Mouse (Mus musculus) heart, adult 8-10 months (tissue): Measurements from ENCODE around the gene Lin7c. TPM values are rescaled to one million over a fixed set of nuclear protein-coding genes. Genes with fewer than 3 reads are reported as not detected.
A peak's percentile ranks its signal among the peaks of the same experiment; 100 is the strongest.

ENCODE experiments used
- DNase-seq: peaks from one replicate; pipeline ENCODE4 v3.0.0; 2022; ENCODE audit warnings: low spot score
- total RNA-seq, 4 experiments: library from RNA; stranded (reverse); gene quantifications; 2 replicates each; pipeline ENCODE4 v1.2.4; 2022

The Lin7c gene
- total RNA-seq, 4 experiments from 2014 or later = 41.5 to 45.6 (median 43.7) TPM

DNA sequence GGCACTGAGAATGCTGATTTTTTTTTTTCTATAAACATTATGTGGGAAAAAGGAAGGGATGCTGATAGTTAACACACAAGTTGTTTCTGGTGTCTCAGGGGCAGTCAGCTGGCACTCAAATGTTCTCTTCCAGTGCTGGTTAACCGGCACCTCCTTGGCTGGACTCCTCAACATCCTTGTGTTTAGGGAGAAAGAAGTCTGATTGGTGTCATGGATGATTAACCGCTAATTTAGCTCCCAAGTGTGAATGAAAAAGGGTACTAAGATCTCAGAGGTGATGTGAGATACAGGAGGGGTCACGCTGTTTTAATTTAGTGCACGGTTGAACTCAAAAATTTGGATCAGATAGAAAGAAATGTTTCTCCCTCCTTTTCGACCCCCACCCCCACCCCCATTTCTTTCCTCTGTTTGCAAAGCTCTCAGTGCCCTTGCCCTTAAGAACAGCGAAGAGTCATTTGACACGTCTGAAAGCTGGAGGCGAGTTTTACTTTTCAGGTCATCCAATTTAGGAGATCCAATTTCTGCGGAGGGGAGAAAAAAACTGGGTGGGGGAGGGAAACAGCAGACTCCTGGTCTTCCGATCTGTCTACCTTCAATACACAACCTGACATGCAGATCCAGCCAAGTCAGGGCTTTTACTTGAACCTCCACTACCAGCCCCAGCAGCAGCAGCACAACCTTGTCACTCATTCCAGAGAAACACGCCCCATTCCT is 26.3 kb downstream of the Lin7c start:
- no peak for DNase-seq

DNA sequence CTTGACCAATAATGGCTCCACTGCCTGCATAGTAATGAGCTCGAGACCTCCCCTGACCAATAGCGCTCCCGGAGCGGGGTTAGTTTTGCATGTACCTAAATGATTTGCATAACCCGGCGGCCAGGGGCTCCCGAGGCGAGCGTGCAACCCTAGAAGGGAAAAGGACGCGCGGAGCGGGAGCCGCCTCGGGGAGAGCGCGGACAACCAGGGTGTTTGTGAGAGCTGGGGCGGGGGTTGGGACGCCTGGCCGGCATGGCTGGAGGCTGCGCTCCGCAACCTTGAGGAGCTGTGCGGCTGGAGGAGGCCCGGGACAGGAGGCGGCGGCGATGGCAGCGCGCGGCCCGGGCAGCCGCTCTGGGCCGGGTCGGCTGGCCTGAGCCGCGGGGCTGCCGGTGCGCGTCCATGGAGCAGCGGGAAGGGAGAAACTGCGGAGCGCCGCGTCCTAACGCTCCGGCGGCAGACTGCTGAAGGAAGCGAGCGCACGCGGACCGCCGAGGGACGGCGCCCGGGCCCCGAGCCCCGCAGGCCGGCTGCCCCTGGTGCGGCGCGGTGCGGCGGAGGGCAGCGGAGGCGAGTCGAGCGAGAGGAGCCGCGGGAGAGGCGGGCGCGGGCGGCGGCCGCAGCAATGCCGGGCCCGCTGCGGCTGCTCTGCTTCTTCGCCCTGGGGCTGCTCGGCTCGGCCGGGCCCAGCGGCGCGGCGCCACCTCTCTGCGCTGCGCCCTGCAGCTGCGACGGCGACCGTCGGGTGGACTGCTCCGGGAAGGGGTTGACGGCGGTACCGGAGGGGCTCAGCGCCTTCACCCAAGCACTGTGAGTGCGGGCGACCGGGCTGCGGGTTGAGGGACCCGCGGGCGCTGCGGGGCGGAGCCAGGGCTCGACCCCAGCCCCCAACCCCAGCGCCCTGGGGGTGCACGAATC is 27.1 kb downstream of the Lin7c start, which contains the start of gene Lgr4:
TSS of gene Lgr4 (plus strand) at position 152 of the 918 bp plus-strand sequence.
- peak; percentile 97 for DNase-seq

DNA sequence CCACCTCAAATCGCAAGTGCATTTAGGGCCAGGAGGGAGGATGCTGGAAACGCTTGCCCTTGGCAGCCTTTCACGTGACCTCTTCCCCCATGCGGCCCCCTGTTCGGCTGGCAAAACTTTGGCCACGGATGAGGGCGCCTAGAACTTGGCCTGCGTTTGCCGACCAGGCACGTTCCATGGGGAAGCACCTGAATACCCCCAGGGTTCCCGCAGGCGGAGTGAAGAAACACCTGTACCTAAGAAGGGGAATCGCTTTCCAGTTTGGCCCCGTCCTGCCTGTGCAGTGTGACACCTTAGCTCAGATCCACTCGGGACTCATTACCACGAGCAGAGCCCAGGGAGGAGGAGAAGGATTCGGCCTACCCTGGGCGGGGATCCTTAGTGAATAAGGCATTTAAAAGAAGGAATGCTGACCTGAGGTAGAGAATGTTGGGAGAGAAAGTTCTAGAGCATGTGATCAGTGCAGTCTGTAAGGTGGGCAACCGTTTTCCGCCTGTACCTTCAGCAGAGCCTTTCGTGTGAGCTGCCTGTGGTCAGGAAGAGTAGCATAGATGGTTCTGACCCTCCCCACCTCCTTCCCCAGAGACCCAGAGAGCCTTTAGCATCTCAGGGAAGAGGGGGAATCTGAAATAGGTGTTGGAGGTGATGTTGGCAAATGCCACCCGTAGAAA is 28.1 kb downstream of the Lin7c start:
- DNase-seq = no peak

DNA sequence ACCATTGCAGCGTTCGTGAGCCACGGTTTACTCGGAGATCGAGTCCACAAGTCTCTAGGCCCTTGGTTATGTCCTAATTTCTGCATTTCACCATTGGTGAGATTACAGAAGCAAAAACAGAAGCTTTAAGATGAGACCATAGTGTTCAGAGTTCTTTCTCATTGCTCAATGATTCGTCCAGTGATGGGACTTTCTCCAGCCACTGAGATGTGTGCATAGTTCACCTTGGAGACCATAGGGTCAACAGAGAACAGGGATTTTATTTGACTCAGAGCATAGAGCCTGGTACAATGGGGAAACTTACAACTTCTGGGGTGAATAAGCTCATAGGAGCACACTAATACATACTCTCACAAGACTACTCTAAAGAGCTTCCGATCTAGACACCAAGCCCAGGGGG is 29.8 kb downstream of the Lin7c start:
- DNase-seq = no peak

DNA sequence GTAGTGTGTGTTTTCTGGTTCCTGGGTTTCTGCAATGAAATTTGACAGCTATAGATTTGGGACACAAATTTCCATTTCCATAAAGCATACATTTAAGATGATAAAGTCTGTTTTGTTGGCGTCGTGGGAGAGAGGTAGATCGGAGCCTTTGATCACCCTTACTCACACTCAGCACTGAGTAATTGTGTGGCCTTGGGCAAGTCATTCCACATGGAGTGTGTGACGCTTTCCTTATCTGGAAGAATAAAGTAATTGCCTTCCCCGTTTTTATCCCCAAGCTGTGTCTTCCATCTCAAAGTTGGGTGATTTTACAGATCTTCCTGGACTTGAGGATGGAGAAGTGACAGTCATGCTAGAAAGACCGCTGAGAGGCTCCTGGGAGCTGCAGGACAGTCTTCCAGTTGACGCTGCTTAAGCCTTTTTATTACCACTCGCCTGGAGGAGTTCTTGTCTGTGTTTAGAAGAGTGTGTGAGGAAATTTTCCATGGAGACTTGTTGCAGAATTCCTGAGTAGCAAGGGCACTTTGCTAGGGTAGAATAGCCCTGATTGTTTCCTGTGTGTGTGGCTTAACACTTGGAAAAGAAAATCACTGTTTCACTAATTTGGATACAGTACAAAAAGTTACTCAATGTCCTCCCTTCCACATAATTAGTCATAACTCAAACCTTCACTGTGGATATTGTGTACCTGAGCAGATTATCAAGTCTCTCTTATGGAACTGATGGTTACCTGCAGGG is 30.8 kb downstream of the Lin7c start:
- DNase-seq = no peak

DNA sequence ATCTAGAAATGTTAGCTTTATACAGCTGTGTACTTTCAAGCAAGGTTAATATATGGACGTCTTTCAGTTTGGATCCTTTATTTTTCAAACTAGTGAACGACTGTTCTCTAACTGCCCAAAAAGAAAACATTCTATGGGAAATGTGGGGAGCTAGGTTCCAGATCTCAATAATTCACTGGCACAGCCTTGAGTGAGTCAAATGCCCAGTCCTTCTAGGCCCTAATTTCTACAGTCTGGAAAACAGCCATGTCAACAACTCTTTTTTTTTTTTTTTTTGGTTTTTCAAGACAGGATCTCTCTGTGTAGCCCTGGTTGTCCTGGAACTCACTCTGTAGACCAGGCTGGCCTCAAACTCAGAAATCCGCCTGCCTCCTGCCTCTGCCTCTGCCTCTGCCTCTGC is 31.7 kb downstream of the Lin7c start:
- no peak for DNase-seq

DNA sequence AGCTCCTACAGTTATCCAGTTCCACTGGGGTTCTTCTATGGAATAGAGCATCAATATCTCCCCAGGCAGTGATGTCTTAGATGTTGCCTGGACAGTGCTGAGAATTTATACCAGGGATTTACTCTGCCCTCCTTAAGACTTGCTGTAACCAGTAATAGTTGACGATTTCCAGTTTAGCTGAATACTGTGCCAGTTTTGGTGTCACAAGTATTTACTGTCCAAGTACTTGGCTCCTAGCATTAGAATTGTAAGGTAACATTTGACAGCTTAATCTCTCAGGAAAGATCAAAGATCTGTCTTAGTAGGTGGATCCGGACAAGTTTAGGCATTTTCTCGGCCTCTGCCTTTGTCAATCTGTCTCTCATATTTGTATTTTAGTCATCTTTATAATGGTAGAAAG is 32.4 kb downstream of the Lin7c start:
- no peak for DNase-seq

DNA sequence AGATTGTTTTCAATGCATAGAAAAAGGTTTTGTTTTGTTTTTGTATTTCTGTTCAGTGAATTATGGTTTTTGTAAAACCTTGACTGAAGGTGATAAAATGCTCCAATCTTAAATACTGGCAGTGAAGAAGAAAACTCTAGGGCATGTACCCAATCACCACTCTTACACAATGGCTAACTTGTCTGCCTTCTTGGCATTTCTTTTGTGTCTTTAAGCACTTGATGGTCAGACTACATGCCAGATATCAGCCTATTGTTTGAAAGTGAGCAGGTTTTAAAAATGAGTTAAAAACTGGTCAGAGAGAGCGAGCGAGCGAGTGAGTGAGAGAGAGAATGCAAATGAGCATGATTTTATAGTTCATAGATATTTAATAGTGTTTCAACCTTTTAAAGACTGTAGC is 33.3 kb downstream of the Lin7c start:
- no peak for DNase-seq

DNA sequence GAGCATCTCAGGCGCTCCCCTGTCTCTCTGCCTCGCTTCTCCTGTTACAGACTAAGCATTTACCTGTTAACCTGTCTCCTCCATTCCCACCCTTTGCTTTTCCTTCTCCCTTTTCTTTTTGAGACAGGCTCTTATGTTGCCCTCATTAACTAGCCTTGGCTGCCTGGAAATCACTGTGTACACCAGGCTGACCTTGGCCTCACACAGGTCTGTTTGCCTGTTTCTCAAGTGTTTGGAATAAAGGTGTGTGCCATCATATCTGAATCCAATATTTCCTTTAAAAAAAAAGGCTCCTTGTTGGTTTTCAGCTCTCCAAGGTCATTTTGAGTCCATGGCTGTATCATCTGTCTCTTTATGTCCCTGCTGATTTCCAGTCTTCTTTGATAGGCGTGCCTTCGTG is 36.3 kb downstream of the Lin7c start:
- no peak for DNase-seq

DNA sequence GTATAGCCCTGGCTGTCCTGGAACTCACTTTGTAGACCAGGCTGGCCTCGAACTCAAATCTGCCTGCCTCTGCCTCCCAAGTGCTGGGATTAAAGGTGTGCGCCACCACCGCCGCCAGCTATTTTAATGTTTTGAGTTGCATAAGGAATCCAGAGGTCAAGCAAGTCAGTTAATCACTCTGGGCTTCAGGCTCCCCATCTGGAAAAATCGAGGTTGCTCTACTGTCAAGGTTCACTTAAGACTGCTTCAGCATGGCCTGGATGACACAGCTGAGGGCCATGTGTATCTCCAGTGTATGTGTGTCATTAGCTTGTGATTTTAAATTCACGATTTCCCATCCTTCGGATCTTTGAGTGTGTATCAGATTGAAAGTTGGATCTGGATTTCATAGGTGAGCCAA is 36.8 kb downstream of the Lin7c start:
- no peak for DNase-seq

DNA sequence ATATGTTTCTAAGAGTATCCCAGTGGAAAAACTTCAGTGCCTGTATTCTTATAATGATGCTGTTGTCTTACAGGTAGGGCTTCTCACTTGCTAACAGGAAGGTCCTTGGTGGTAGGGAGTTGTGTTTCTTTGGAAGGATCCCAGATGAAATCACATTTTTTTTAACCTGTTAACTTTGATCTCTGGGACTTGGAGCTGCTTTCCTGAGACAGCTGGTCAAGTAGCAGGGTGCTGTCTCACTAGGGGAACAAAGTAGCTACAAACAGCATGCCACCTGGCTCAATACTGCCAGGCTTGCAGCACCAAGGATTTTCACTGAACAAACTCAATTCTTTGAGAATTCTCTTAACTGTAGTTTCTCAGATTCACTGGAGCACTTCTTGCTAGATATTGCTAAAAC is 37.2 kb downstream of the Lin7c start:
- DNase-seq = no peak

DNA sequence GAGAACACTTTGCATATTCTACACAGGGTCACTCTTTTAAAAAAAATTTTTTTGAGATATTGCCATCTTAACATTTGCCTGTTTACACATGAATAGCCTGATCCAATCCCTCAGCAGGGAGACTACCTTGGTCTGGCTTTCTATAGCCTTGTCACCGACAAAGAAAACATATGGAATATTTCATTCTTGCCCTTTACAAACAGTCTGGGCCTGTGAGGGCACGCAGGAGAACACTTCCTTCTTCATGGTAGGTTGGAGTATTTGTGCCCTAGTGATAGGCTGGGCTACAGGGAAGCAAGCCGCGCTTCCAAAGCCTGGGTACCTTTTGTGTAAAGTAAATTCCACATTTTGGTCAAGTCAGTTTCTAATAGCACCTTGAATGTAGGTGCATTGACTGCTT is 38.1 kb downstream of the Lin7c start:
- DNase-seq = no peak

DNA sequence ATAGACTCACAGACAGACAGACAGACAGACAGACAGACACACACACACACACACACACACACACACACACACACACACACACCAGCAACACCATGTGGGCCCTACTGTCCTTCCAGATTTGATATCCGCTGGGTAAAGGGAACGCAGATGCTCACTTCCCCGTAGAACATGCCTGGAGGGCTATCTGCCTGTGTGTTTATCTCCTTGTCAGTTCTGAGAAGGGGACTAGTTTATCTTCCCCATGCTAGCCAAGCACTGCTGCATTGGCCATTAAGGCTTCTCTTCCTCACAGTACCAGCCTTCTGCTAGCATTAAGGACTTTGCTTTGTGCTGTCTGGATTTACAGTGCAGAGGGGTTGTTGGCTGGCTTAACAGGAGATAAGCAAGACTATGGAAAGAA is 38.6 kb downstream of the Lin7c start:
- DNase-seq = no peak

DNA sequence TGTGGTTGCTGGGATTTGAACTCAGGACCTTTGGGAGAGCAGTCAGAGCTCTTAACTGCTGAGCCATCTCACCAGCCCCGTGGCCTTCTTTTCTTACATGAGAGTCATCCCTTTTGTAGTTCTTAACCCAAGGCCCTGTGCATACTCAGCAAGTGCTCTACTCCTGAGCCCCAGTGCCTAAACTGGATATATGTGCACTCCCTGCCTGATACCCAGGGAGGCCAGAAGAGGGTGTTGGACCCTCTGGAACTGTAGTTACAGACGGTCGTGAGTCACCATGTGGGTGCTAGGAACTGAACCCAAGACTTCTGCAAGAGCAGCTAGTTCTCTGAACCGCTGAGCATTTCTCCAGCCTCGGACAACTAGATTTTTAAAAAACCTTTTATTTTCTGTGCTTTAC is 39.7 kb downstream of the Lin7c start:
- no peak for DNase-seq

DNA sequence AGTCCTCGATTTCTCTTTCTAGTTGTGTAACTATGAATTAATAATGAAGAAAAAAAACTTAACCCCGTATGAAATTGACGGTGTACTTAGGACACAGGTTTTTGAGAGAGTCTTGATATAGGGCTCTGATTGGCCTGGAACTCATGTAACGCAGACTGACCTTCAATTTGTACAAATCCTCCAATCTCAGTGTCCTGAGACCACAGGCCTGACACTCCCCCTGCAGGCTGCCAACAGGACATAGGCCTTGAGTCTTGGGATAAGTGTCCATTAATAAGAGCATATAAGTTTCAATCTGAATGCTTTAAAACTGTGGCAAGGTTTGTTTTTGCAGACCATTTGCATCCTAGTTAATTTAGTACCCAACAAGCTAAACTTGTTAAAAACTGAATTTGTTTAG is 40.1 kb downstream of the Lin7c start:
- no peak for DNase-seq

DNA sequence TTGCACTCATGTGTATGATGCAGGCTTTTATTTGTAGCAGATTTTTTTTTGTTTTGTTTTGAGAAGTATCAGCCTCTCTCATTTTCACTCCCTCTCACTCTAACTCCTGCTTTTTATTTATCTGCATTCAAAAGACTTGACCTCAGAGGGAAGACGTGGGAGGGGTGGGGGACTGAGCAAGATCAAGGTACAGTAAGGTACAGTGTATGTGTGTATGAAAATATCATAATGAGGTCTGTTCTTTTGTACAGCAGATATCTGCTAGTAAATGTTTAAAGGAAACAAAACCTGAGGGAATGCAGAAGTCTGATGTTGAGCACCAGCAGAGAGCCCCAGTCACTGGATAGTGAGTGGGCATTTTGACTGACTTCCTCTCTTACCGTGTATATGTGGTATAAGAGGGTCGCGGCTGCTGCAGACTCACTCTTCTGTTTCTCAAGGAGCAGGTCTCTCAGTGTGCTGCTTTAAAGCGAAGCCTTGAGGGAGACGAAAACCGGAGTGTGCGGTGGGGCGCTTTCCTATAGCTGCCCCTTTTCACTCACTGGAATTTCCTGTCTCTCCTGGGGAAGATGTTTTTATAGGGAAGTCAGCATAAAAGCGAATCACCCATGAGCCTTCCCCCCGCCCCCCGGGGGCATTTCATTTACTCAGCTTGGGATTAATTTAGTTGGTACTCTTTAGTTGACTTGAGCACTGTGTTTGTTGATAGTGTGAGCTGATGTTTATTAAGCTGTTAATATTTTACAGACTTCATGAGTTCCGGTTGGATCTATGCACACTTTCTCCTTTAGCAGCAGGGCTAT is 41.5 kb downstream of the Lin7c start:
- DNase-seq = no peak

DNA sequence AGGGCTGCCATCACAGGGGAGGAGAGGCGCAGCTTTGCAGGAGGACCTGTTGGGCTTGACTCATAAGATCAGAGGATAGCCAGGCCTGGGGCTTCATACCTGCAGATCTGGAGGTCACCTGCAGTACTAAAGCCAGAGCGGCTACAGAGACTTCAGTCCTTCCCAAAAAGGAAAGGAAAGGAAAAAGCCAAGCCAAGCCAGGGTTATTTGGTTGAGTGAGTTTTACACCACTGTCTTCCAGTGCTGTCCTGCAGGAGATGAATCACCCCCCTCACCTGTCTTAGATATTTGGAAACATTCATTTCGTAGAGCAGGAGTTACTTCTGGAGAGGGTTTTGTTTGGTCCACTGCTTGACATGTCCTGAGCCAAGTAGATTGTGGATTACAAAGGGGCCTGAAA is 42.5 kb downstream of the Lin7c start:
- no peak for DNase-seq

DNA sequence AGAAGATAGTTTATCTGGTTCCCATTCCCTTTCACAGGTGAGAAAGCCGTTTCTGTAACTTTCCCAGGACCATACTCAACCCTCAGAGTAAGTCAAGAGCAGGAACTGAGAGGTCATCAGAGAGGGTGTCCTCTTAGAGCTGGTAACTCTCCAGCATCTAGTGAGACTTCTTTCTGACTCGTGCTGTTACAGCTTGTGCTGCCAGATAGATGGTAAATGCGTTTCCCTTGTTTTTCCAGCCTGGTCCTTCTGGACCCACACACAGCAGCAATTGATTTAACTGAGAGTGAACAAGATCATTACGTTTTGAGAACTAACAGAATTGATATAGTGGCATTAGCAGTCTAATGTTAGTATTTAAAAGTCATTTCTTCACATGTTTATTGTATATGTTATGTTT is 43.4 kb downstream of the Lin7c start:
- DNase-seq = no peak

DNA sequence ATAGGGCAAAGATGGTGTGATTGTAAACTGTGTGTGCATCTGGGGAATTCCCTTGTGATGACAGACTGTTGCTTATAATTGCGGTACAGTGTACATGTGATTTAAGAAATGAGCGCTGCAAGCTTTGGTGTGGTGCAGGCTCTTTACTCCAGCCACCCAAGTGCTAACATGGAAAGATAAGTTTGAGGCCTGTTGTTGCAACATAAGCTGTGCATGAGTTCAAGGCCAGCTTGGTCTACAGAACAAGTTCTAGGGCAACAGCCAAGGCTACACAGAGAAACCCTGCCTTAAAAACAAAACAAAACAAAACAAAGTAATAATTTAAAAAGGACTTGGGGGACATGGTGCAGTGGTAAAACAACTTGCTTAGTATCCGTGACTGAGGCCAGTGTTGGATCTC is 44.5 kb downstream of the Lin7c start:
- DNase-seq = no peak

DNA sequence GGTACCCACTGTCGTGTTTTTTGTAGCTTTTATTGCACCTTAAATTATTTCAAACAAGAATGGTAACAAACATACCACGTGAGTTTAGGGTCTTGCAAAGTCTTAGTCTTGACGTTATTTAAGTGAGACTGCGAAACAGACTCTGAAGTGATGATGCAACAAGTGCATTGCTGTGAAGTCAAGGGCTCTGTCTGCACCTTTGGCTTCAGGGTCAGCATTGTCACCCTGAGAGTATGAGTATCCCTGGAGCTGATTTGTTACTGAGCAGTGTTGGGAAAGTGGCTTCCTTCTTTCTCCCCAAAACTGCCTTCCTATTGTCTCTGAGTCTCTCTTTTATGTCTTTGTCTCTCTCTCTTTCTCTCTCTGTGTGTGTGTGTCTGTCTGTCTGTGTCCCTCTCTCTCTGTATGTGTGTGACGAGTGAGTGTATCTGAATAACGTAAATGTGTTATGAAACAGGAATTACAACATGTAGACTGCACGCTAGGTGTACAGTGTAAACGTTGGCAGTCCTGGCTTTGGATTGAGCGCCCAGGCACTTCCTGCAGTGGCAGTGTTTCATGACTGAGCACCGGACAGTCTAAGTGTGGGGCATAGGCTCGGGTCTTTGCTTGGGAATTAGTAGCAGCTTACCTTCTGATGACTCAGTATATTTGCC is 45.2 kb downstream of the Lin7c start:
- DNase-seq = no peak

DNA sequence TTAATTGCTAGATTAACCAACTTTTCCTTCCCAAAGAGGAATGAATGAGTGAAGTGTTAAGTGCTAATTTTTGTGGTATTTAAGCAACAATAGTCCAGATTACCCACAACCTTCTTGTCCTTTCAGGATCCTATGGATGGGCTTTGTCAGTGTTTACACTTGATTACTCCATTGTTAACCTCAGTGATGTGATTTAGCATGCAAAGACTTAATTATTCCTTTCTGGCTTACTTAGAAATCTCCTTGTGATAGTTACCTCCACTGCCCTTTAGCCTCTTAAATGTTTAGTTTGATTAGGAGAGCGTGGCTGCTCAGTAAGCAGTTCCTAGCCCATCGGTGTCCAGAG is 45.7 kb downstream of the Lin7c start:
- no peak for DNase-seq
